Mouse (Mus musculus): ENCODE data around the gene Cntd1.

Gene Cntd1

GRCm38 (mm10) chr11:101278223-101279192, at the start of gene Cntd1, which contains the start of gene Coa3:
TSS of gene Cntd1 (plus strand) at chr11:101279012.
TSS of gene Coa3 (minus strand) at chr11:101279114.
- DNase-seq (ENCODE audit: low read depth, low spot score), result peak; percentile 67

GRCm38 (mm10) chr11:101229361-101229900, 49.4 kb upstream of the Cntd1 start:
- no peak for DNase-seq (ENCODE audit: low read depth, low spot score)

GRCm38 (mm10) chr11:101230061-101230511, 48.7 kb upstream of the Cntd1 start:
- no peak for DNase-seq (ENCODE audit: low read depth, low spot score)

- no peak for DNase-seq (ENCODE audit: low read depth, low spot score)
These were observed 48.3 kb upstream of the Cntd1 start for GRCm38 (mm10) chr11:101230526-101230925.

- no peak for DNase-seq (ENCODE audit: low read depth, low spot score)
These were observed 47.6 kb upstream of the Cntd1 start for GRCm38 (mm10) chr11:101230991-101231871.

- DNase-seq (ENCODE audit: low read depth, low spot score), result no peak
These were observed 46.6 kb upstream of the Cntd1 start for GRCm38 (mm10) chr11:101232010-101232839.

GRCm38 (mm10) chr11:101233240-101233639, 45.6 kb upstream of the Cntd1 start:
- DNase-seq (ENCODE audit: low read depth, low spot score), result no peak

- no peak for DNase-seq (ENCODE audit: low read depth, low spot score)
These were observed 44.7 kb upstream of the Cntd1 start for GRCm38 (mm10) chr11:101234124-101234523.

- no peak for DNase-seq (ENCODE audit: low read depth, low spot score)
These were observed 43.4 kb upstream of the Cntd1 start for GRCm38 (mm10) chr11:101235429-101235828.

- no peak for DNase-seq (ENCODE audit: low read depth, low spot score)
These were observed 42.0 kb upstream of the Cntd1 start for GRCm38 (mm10) chr11:101236782-101237181.

GRCm38 (mm10) chr11:101238071-101238647, 40.7 kb upstream of the Cntd1 start:
- no peak for DNase-seq (ENCODE audit: low read depth, low spot score)

- DNase-seq (ENCODE audit: low read depth, low spot score), result no peak
These were observed 33.7 kb upstream of the Cntd1 start for GRCm38 (mm10) chr11:101245071-101245470.

- DNase-seq (ENCODE audit: low read depth, low spot score), result no peak
These were observed 32.7 kb upstream of the Cntd1 start, which contains the start of gene Ramp2 for GRCm38 (mm10) chr11:101245855-101246701. TSS of gene Ramp2 (plus strand) at chr11:101246028.

- no peak for DNase-seq (ENCODE audit: low read depth, low spot score)
These were observed 32.2 kb upstream of the Cntd1 start for GRCm38 (mm10) chr11:101246702-101247012.

GRCm38 (mm10) chr11:101247521-101248030, 31.2 kb upstream of the Cntd1 start:
- no peak for DNase-seq (ENCODE audit: low read depth, low spot score)

GRCm38 (mm10) chr11:101248258-101248994, 30.4 kb upstream of the Cntd1 start:
- no peak for DNase-seq (ENCODE audit: low read depth, low spot score)

GRCm38 (mm10) chr11:101251031-101251430, 27.8 kb upstream of the Cntd1 start:
- DNase-seq (ENCODE audit: low read depth, low spot score), result no peak

GRCm38 (mm10) chr11:101252941-101253340, 25.9 kb upstream of the Cntd1 start:
- DNase-seq (ENCODE audit: low read depth, low spot score), result no peak

Measured in retina, adult 2 months (tissue).